Mouse (Mus musculus) neural tube, embryonic 11.5 days (tissue): ENCODE results near the gene Ubap2. TPM values are rescaled to one million over a fixed set of nuclear protein-coding genes. Genes with fewer than 3 reads are reported as not detected.

Experiments
- ATAC-seq: fragments of 200-750 bp; cut with Nextera tagmentation; 2 replicates; pipeline ENCODE4 v1.8.0; 2017; ENCODE audit warnings: moderate number of reproducible peaks, mild to moderate bottlenecking, moderate TSS enrichment, moderate library complexity; ENCODE audit not compliant: insufficient read depth, low FRiP score, low TSS enrichment
- DNase-seq: peaks from one replicate; pipeline ENCODE4 v3.0.0-alpha.2; 2015; ENCODE audit warnings: low spot score
- H3K27ac ChIP-seq: fragments of 300-500 bp; sonication (generic); 2 replicates; pipeline ENCODE4 v1.5.1; 2014; ENCODE audit warnings: low read depth, mild to moderate bottlenecking, low read length
- H3K27me3 ChIP-seq: fragments of 300-500 bp; sonication (generic); 2 replicates; pipeline ENCODE4 v1.6.1; 2014; ENCODE audit warnings: mild to moderate bottlenecking, low read length, mixed read lengths; ENCODE audit not compliant: control insufficient read depth, insufficient read depth
- H3K36me3 ChIP-seq: fragments of 300-500 bp; sonication (generic); 2 replicates; pipeline ENCODE4 v1.6.1; 2014; ENCODE audit warnings: mild to moderate bottlenecking, low read length, moderate library complexity, mixed read lengths; ENCODE audit not compliant: control insufficient read depth, insufficient read depth
- H3K4me1 ChIP-seq: fragments of 300-500 bp; sonication (generic); 2 replicates; pipeline ENCODE4 v1.6.1; 2014; ENCODE audit warnings: low read length, mixed read lengths; ENCODE audit not compliant: control insufficient read depth, insufficient read depth
- H3K4me2 ChIP-seq: fragments of 300-500 bp; sonication (generic); 2 replicates; pipeline ENCODE4 v1.6.1; 2014; ENCODE audit warnings: low read depth, mild to moderate bottlenecking, moderate library complexity
- H3K4me3 ChIP-seq: fragments of 300-500 bp; sonication (generic); 2 replicates; pipeline ENCODE4 v1.5.1; 2014; ENCODE audit warnings: low read depth, low read length
- H3K9ac ChIP-seq: fragments of 300-500 bp; sonication (generic); 2 replicates; pipeline ENCODE4 v1.6.1; 2014; ENCODE audit warnings: mild to moderate bottlenecking, low read length
- H3K9me3 ChIP-seq: fragments of 300-500 bp; sonication (generic); 2 replicates; pipeline ENCODE4 v1.6.1; 2016; ENCODE audit warnings: low read length; ENCODE audit not compliant: control insufficient read depth
- WGBS: fragments of 180-500 bp; shearing (Covaris S2); extraction: QIAGEN DNeasy Blood & Tissue Kit; methylation state at CpG from one replicate; pipeline ENCODE4 v1.1.7; 2014; 5-methylcytosine and 5-hydroxymethylcytosine counted together
- polyA plus RNA-seq: library from polyadenylated mRNA; unstranded; fragments of >200 nt; fragmentation: Nextera tagmentation; extraction: Ambion mirVana; gene quantifications from 2 replicates; pipeline ENCODE4 v1.2.1, GENCODE M21; 2014

The Ubap2 gene
- polyA plus RNA-seq, 1 experiment from 2014 or later: 76.7 TPM

GRCm38 (mm10) chr4:41165693-41166475 is 109.1 kb downstream of the Ubap2 start:
- Histone ChIP-seq H3K4me2 (no peak overlapping the region), H3K27me3 (no peaks in the 10 kb centered on the region), H3K9me3 (no peaks in the 10 kb centered on the region), H3K4me1 (no peaks in the 10 kb centered on the region), H3K4me3 (no peak overlapping the region), H3K27ac (no peak overlapping the region), H3K36me3 (no peaks in the 10 kb centered on the region), H3K9ac (no peak overlapping the region)
- WGBS: 72% methylated on average over 6 of the region's 6 CpGs
- ATAC-seq (no peak), DNase-seq (peak; percentile 76)

DNA sequence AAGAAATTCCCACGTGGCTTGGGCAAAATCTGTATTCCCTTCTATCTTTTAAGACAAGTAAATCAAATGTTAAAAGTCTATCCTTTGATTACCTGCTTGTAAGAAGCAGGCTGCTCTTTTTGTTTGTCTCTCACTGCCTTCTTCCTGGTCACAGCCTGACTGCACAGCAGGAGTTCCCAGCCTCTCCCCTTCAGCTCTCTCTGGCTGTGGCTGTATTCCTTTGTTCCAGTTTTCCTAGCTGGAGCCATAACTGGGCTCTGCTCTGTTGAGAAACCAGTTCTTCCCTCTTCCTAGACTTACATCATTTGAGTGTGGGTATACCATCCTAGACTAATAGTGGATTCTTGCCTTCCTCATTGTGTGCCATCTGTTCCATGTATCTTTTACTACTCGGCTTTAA is 110.0 kb downstream of the Ubap2 start:
- Histone ChIP-seq H3K4me3 (no peak overlapping the region), H3K9ac (peak overlapping the region; percentile 22; the same call in 1 of the 2 replicates), H3K4me2 (no peak overlapping the region), H3K36me3 (no peaks in the 10 kb centered on the region), H3K4me1 (no peaks in the 10 kb centered on the region), H3K27me3 (no peaks in the 10 kb centered on the region), H3K27ac (0 out of 2 replicates have a peak overlapping the region, but pooled peaks have one; percentile 34), H3K9me3 (no peaks in the 10 kb centered on the region)
- ATAC-seq: no peak
- DNase-seq: no peak
- WGBS: 22% methylated on average over 2 of the region's 2 CpGs

DNA sequence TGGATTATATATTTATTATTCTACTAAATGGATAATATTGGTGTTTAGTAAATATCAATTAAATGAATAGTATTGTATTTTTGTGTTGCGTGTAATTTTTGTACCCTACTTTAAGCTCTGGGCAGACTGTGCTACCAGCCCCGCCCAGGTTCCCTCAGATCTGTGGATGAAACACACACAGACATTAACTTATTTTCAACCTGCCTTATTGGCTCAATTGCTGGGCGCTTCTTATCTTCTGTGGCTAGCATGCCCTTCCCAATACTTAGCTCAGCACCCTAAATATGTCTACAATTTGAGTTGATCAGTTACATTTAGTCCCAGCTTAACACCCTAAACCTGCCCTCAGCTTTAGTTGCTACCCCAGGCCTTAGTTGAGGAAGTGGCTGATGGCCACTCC is 113.7 kb downstream of the Ubap2 start:
- no peak for DNase-seq
- H3K4me3 ChIP-seq: no peak overlapping the region
- no peak overlapping the region for H3K4me2 ChIP-seq
- H3K36me3 ChIP-seq: no peaks in the 10 kb centered on the region
- H3K9ac ChIP-seq: no peak overlapping the region
- no peaks in the 10 kb centered on the region for H3K9me3 ChIP-seq
- WGBS: 96% methylated on average over 3 of the region's 3 CpGs
- no peaks in the 10 kb centered on the region for H3K27me3 ChIP-seq
- ATAC-seq: no peak
- no peak overlapping the region for H3K27ac ChIP-seq
- no peaks in the 10 kb centered on the region for H3K4me1 ChIP-seq

GRCm38 (mm10) chr4:41158251-41158650 is 116.7 kb downstream of the Ubap2 start:
- no peaks in the 10 kb centered on the region for H3K9me3 ChIP-seq
- DNase-seq (no peak), ATAC-seq (no peak)
- no peaks in the 10 kb centered on the region for H3K27me3 ChIP-seq
- H3K4me2 ChIP-seq: no peak overlapping the region
- no peak overlapping the region for H3K4me3 ChIP-seq
- H3K27ac ChIP-seq: no peak overlapping the region
- H3K4me1 ChIP-seq: no peaks in the 10 kb centered on the region
- no peaks in the 10 kb centered on the region for H3K36me3 ChIP-seq
- 93% methylated on average over 1 of the region's 1 CpGs for WGBS
- H3K9ac ChIP-seq: no peak overlapping the region

DNA sequence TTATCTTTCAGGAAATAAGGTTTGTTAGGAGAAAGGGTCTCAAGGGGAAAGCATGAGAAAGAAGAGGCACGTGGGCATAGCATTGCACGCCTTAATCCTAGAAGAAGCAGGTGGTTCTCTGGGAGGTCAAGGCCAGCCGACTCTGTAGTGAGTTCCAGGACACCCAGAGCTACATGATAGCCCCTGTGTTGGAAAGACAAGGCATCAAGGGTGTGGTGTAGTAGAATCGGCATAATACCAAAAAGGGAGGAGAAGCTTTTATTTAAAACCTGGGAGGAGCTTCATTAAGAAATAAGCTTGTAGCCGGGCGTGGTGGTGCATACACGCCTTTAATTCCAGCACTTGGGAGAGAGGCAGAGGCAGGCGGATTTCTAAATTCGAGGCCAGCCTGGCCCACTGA is 118.0 kb downstream of the Ubap2 start:
- Histone ChIP-seq H3K9ac (no peak overlapping the region), H3K4me1 (no peaks in the 10 kb centered on the region), H3K4me3 (no peak overlapping the region), H3K27me3 (no peaks in the 10 kb centered on the region), H3K9me3 (no peaks in the 10 kb centered on the region), H3K4me2 (no peak overlapping the region), H3K27ac (no peak overlapping the region), H3K36me3 (no peaks in the 10 kb centered on the region)
- no peak for ATAC-seq
- 90% methylated on average over 9 of the region's 9 CpGs for WGBS
- DNase-seq: no peak

- Histone ChIP-seq H3K4me1 (no peaks in the 10 kb centered on the region), H3K36me3 (no peaks in the 10 kb centered on the region), H3K27ac (no peak overlapping the region), H3K27me3 (no peaks in the 10 kb centered on the region), H3K4me3 (no peak overlapping the region), H3K4me2 (no peak overlapping the region), H3K9ac (no peak overlapping the region), H3K9me3 (no peaks in the 10 kb centered on the region)
- ATAC-seq (no peak), DNase-seq (no peak)
- WGBS: 81% methylated on average over 3 of the region's 3 CpGs
These were observed 121.8 kb downstream of the Ubap2 start for GRCm38 (mm10) chr4:41153146-41153545.

GRCm38 (mm10) chr4:41151186-41151585 is 123.8 kb downstream of the Ubap2 start:
- no peaks in the 10 kb centered on the region for H3K36me3 ChIP-seq
- H3K27me3 ChIP-seq: no peaks in the 10 kb centered on the region
- ATAC-seq: no peak
- H3K9ac ChIP-seq: no peak overlapping the region
- H3K27ac ChIP-seq: no peak overlapping the region
- WGBS: 91% methylated on average over 7 of the region's 7 CpGs
- no peaks in the 10 kb centered on the region for H3K9me3 ChIP-seq
- no peak for DNase-seq
- no peak overlapping the region for H3K4me2 ChIP-seq
- H3K4me1 ChIP-seq: no peaks in the 10 kb centered on the region
- H3K4me3 ChIP-seq: no peak overlapping the region

DNA sequence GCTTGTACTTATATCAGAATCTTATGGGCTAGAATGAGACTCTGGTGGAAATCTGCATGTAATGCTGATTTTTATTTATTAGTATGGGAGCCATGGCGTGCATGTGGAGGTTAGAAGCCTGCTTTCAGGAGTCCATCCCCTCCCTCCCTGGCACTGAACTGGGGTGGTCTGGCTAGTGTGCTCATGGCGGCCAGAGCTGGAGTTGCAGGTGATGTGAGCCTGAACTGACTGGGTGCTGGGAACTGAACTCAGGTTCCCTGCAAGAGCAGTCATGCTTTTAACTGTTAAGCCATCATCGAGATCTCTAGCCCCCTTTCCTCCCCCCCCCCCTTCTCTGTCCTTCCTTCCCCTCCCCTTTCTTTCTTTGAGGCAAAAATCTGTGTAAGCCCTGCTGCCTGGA is 125.1 kb downstream of the Ubap2 start:
- no peak for ATAC-seq
- H3K4me3 ChIP-seq: no peak overlapping the region
- H3K4me1 ChIP-seq: no peaks in the 10 kb centered on the region
- no peaks in the 10 kb centered on the region for H3K27me3 ChIP-seq
- H3K27ac ChIP-seq: no peak overlapping the region
- no peaks in the 10 kb centered on the region for H3K36me3 ChIP-seq
- no peaks in the 10 kb centered on the region for H3K9me3 ChIP-seq
- DNase-seq: no peak
- H3K9ac ChIP-seq: no peak overlapping the region
- 81% methylated on average over 3 of the region's 3 CpGs for WGBS
- H3K4me2 ChIP-seq: no peak overlapping the region
